Mouse (Mus musculus) ovary, adult 18-20 months (tissue): Measurements from ENCODE around the gene Gm7137.
"Not testable (repeated sequence)": the region's sequence is repeated elsewhere in the genome, so short reads cannot be mapped to it uniquely, and the experiment has no call there.

Experiments
- DNase-seq: peaks from one replicate; pipeline ENCODE4 v3.0.0; 2022; ENCODE audit warnings: low spot score, mixed read lengths

Gm7137 gene

GRCm38 (mm10) chr10:77752312-77752711 is 35.7 kb downstream of the Gm7137 start:
- not testable (repeated sequence) for DNase-seq

- DNase-seq: not testable (repeated sequence)
These were observed 36.7 kb downstream of the Gm7137 start, which contains the start of gene Gm9736 for GRCm38 (mm10) chr10:77751254-77751653. Gene Gm9736 (minus strand): TSS chr10:77751354.

GRCm38 (mm10) chr10:77750686-77751085 is 37.3 kb downstream of the Gm7137 start:
- not testable (repeated sequence) for DNase-seq

GRCm38 (mm10) chr10:77741924-77742688 is 45.9 kb downstream of the Gm7137 start, which contains the start of gene Gm18596:
Gene Gm18596 (minus strand): TSS chr10:77742638.
- not testable (repeated sequence) for DNase-seq

- no peak for DNase-seq
These were observed 49.1 kb downstream of the Gm7137 start for GRCm38 (mm10) chr10:77738929-77739328.
